Mouse (Mus musculus) hematopoietic stem cell, adult 5-6 weeks (primary cell): ENCODE data around the gene Gm5114. TPM values are rescaled to one million over a fixed set of nuclear protein-coding genes. Genes with fewer than 3 reads are reported as not detected.
"Not testable (repeated sequence)": the region's sequence is repeated elsewhere in the genome, so short reads cannot be mapped to it uniquely, and the experiment has no call there.

Experiments
- ATAC-seq, 2 experiments: fragments of 125-278 bp in 1 of 2; replicated peaks in 1 of 2; 2 replicates each; pipeline ENCODE4 v1.8.0; 2016 to 2017; ENCODE audit warnings: inconsistent platforms in 2 of 2, mild to moderate bottlenecking in 2 of 2, moderate number of reproducible peaks in 2 of 2, low read depth in 1 of 2, moderate TSS enrichment in 1 of 2; ENCODE audit not compliant: low FRiP score in 2 of 2, poor library complexity in 2 of 2, severe bottlenecking in 2 of 2, insufficient read depth in 1 of 2, low TSS enrichment in 1 of 2
- total RNA-seq: library from RNA; stranded (forward); fragments of 172-1452, 232-1000 nt; gene quantifications from 2 replicates; pipeline ENCODE4 v1.2.3, GENCODE M21; 2017

Gm5114 gene
- total RNA-seq: not detected in 2 replicates

- not testable (repeated sequence) for ATAC-seq
These were observed at the start of gene Gm5114 for GRCm38 (mm10) chr7:39413060-39413459. TSS of gene Gm5114 (minus strand) at chr7:39413160.

GRCm38 (mm10) chr7:39455806-39456205 is 42.8 kb upstream of the Gm5114 start:
- peak; percentile 84 to 96 for ATAC-seq

- ATAC-seq: peak; percentile 98 to 99
These were observed 36.5 kb upstream of the Gm5114 start for GRCm38 (mm10) chr7:39449260-39450021.

- ATAC-seq: no peak
These were observed 35.8 kb upstream of the Gm5114 start for GRCm38 (mm10) chr7:39448626-39449242.

GRCm38 (mm10) chr7:39441237-39441636 is 28.3 kb upstream of the Gm5114 start:
- no peak for ATAC-seq

GRCm38 (mm10) chr7:39440362-39440761 is 27.4 kb upstream of the Gm5114 start:
- no peak for ATAC-seq

Other genes starting within 250 kb of the Gm5114 start
- gene Zfp619, start 104.6 kb upstream of the Gm5114 start, total RNA-seq: 4.8 and 4.9 TPM in 2 replicates